Mouse (Mus musculus) heart, adult 2 months (tissue): ENCODE data around the gene Olfr111.

Experiments used
- EP300 ChIP-seq: fragments of 200-500 bp; IDR thresholded peaks from 2 replicates; pipeline ENCODE4 v1.6.1; 2011; ENCODE audit warnings: low read depth, low read length, control low read depth; ENCODE audit not compliant: insufficient read depth
- POLR2A ChIP-seq: fragments of 200-500 bp; IDR thresholded peaks from 2 replicates; pipeline ENCODE4 v1.6.1; 2011; ENCODE audit warnings: mild to moderate bottlenecking, low read depth, low read length, control low read depth; ENCODE audit not compliant: insufficient read depth

DNA sequence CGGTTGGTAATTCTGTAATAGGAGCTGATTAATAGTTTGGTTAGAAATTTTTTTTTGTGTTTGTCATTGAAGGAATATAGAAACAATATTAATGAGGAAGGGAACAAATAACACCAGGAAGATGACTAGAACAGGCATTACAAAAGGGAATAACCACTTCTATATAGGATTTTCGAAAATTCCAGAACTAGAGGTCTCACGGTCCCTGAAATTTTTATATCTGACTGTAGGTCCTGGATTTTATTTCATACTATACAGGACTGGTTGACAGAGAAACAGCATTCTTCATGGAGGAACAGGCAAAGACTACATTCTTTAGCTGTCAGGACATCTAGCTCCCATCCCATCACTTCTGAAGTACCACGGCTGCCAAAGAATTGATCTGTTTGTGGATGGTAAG lies at the start of gene Olfr111:
- TF ChIP-seq EP300 (no peak), POLR2A (no peak)
